Mouse (Mus musculus) spleen, adult 2 months (tissue): ENCODE measurements around the gene Ccdc97.

Experiments used
- CTCF ChIP-seq: fragments of 200-500 bp; IDR thresholded peaks from 2 replicates; pipeline ENCODE4 v1.5.1; 2011; ENCODE audit warnings: mild to moderate bottlenecking, inconsistent platforms; ENCODE audit not compliant: insufficient read depth, insufficient read length, insufficient replicate concordance; ENCODE audit errors: extremely low read depth
- POLR2A ChIP-seq: fragments of 200-500 bp; IDR thresholded peaks from 2 replicates; pipeline ENCODE4 v1.6.1; 2011; ENCODE audit warnings: low read depth, low read length, inconsistent platforms

GRCm38 (mm10) chr7:25714581-25714980, 4.3 kb downstream of the Ccdc97 start:
- no peak for TF ChIP-seq POLR2A
- no peak for TF ChIP-seq CTCF
